Mouse (Mus musculus) forebrain, embryonic 11.5 days (tissue): ENCODE data around the gene Snap29. TPM values are rescaled to one million over a fixed set of nuclear protein-coding genes. Genes with fewer than 3 reads are reported as not detected.

Experiments
- ATAC-seq: fragments of 200-750 bp; cut with Nextera tagmentation; replicated peaks from 2 replicates; pipeline ENCODE4 v1.8.0; 2017; ENCODE audit warnings: moderate TSS enrichment; ENCODE audit not compliant: low FRiP score
- DNase-seq: peaks from one replicate; pipeline ENCODE4 v3.0.0-alpha.2; 2017; ENCODE audit warnings: low spot score
- H3K27ac ChIP-seq: fragments of 300-500 bp; sonication (generic); 2 replicates; pipeline ENCODE4 v1.5.1; 2014; ENCODE audit warnings: low read depth, low read length
- H3K27me3 ChIP-seq: fragments of 300-500 bp; sonication (generic); 2 replicates; pipeline ENCODE4 v1.6.1; 2014; ENCODE audit warnings: mild to moderate bottlenecking, low read length, mixed read lengths; ENCODE audit not compliant: control insufficient read depth, insufficient read depth
- H3K36me3 ChIP-seq: fragments of 300-500 bp; sonication (generic); 2 replicates; pipeline ENCODE4 v1.6.1; 2014; ENCODE audit warnings: mild to moderate bottlenecking, low read length, moderate library complexity, mixed read lengths; ENCODE audit not compliant: control insufficient read depth, insufficient read depth
- H3K4me1 ChIP-seq: fragments of 300-500 bp; sonication (generic); replicated peaks from 2 replicates; pipeline ENCODE4 v1.6.1; 2014; ENCODE audit warnings: low read length, mixed read lengths; ENCODE audit not compliant: control insufficient read depth, insufficient read depth
- H3K4me2 ChIP-seq: fragments of 300-500 bp; sonication (generic); 2 replicates; pipeline ENCODE4 v1.6.1; 2014; ENCODE audit warnings: low read depth, mild to moderate bottlenecking, low read length, moderate library complexity, mixed read lengths; ENCODE audit not compliant: severe bottlenecking
- H3K4me3 ChIP-seq: fragments of 300-500 bp; sonication (generic); 2 replicates; pipeline ENCODE4 v1.5.1; 2014; ENCODE audit warnings: low read depth, low read length
- H3K9ac ChIP-seq: fragments of 300-500 bp; sonication (generic); 2 replicates; pipeline ENCODE4 v1.6.1; 2014; ENCODE audit warnings: low read length
- H3K9me3 ChIP-seq: fragments of 300-500 bp; sonication (generic); 2 replicates; pipeline ENCODE4 v1.6.1; 2016; ENCODE audit warnings: low read length, mixed read lengths; ENCODE audit not compliant: control insufficient read depth
- WGBS: fragments of 180-500 bp; shearing (Covaris S2); extraction: QIAGEN DNeasy Blood & Tissue Kit; methylation state at CpG from one replicate; pipeline ENCODE4 v1.1.7; 2014; 5-methylcytosine and 5-hydroxymethylcytosine counted together
- polyA plus RNA-seq: library from polyadenylated mRNA; unstranded; fragments of >200 nt; fragmentation: Nextera tagmentation; extraction: Ambion mirVana; gene quantifications from 2 replicates; pipeline ENCODE4 v1.2.1, GENCODE M21; 2014

Gene Snap29
- polyA plus RNA-seq, 1 experiment from 2014 or later = 6.9 TPM

- DNase-seq (no peak), ATAC-seq (no peak)
- Histone ChIP-seq H3K27me3 (no peaks in the 10 kb centered on the region), H3K27ac (no peak overlapping the region), H3K4me2 (peak overlapping the region; percentile 67), H3K4me1 (peaks cover 6% of the 10 kb centered on the region; the same call in 1 of the 2 replicates), H3K9ac (peak overlapping the region; percentile 72), H3K9me3 (no peaks in the 10 kb centered on the region), H3K36me3 (no peaks in the 10 kb centered on the region; the same call in 1 of the 2 replicates), H3K4me3 (peak overlapping the region; percentile 61)
- 46% methylated on average over 9 of the region's 9 CpGs for WGBS
Measured at GRCm38 (mm10) chr16:17406512-17407231, 886 bp downstream of the Snap29 start.

GRCm38 (mm10) chr16:17409046-17409445 is 3.3 kb downstream of the Snap29 start:
- H3K27me3 ChIP-seq = no peaks in the 10 kb centered on the region
- peaks cover 6% of the 10 kb centered on the region; the same call in 1 of the 2 replicates for H3K4me1 ChIP-seq
- no peak overlapping the region for H3K27ac ChIP-seq
- no peak overlapping the region for H3K9ac ChIP-seq
- H3K4me3 ChIP-seq = no peak overlapping the region
- no peak for ATAC-seq
- H3K9me3 ChIP-seq = no peaks in the 10 kb centered on the region
- no peak for DNase-seq
- no peaks in the 10 kb centered on the region for H3K36me3 ChIP-seq
- H3K4me2 ChIP-seq = no peak overlapping the region
- 95% methylated on average over 2 of the region's 2 CpGs for WGBS

GRCm38 (mm10) chr16:17410209-17410608 is 4.4 kb downstream of the Snap29 start:
- 75% methylated on average over 4 of the region's 4 CpGs for WGBS
- no peak for ATAC-seq
- Histone ChIP-seq H3K9ac (no peak overlapping the region), H3K4me3 (no peak overlapping the region), H3K9me3 (no peaks in the 10 kb centered on the region), H3K4me1 (peaks cover 2% of the 10 kb centered on the region; the same call in 1 of the 2 replicates), H3K27ac (no peak overlapping the region), H3K36me3 (no peaks in the 10 kb centered on the region), H3K4me2 (no peak overlapping the region), H3K27me3 (no peaks in the 10 kb centered on the region)
- DNase-seq = no peak

- DNase-seq (no peak), ATAC-seq (no peak)
- Histone ChIP-seq H3K27ac (no peak overlapping the region), H3K4me1 (no peaks in the 10 kb centered on the region), H3K27me3 (no peaks in the 10 kb centered on the region), H3K9me3 (no peaks in the 10 kb centered on the region), H3K9ac (no peak overlapping the region), H3K4me2 (no peak overlapping the region), H3K4me3 (no peak overlapping the region), H3K36me3 (no peaks in the 10 kb centered on the region; the same call in 1 of the 2 replicates)
- 69% methylated on average over 3 of the region's 3 CpGs for WGBS
Measured at GRCm38 (mm10) chr16:17423021-17423420, 17.2 kb downstream of the Snap29 start.

- H3K4me1 ChIP-seq = no peaks in the 10 kb centered on the region
- DNase-seq (no peak), ATAC-seq (no peak)
- H3K4me3 ChIP-seq = no peak overlapping the region
- no peak overlapping the region for H3K9ac ChIP-seq
- H3K27ac ChIP-seq = no peak overlapping the region
- H3K9me3 ChIP-seq = no peaks in the 10 kb centered on the region
- H3K36me3 ChIP-seq = no peaks in the 10 kb centered on the region
- H3K27me3 ChIP-seq = no peaks in the 10 kb centered on the region
- WGBS = 93% methylated on average over 2 of the region's 2 CpGs
- no peak overlapping the region for H3K4me2 ChIP-seq
Measured at GRCm38 (mm10) chr16:17432576-17432975, 26.8 kb downstream of the Snap29 start.

GRCm38 (mm10) chr16:17451541-17452372 is 46.0 kb downstream of the Snap29 start, which contains the start of gene Crkl:
TSS of gene Crkl (plus strand) at chr16:17451987.
- Histone ChIP-seq H3K9me3 (no peaks in the 10 kb centered on the region), H3K4me1 (peaks cover 6% of the 10 kb centered on the region), H3K9ac (peak within 1 kb of the TSS; percentile 97), H3K4me3 (peak within 1 kb of the TSS; percentile 96), H3K27me3 (no peaks in the 10 kb centered on the region), H3K27ac (peak within 1 kb of the TSS; percentile 87), H3K36me3 (peaks cover 6% of the 10 kb centered on the region; the same call in 1 of the 2 replicates), H3K4me2 (peak within 1 kb of the TSS; percentile 86)
- peak; percentile 100 for DNase-seq
- ATAC-seq = peak; percentile 97
- WGBS = under 1% methylated on average over 63 of the region's 63 CpGs

- peaks cover 9% of the 10 kb centered on the region; the same call in 1 of the 2 replicates for H3K36me3 ChIP-seq
- H3K9ac ChIP-seq = peak overlapping the region; percentile 97
- no peaks in the 10 kb centered on the region for H3K9me3 ChIP-seq
- no peaks in the 10 kb centered on the region for H3K27me3 ChIP-seq
- no peak for DNase-seq
- H3K4me1 ChIP-seq = peaks cover 6% of the 10 kb centered on the region
- peak overlapping the region; percentile 86 for H3K4me2 ChIP-seq
- under 1% methylated on average over 24 of the region's 24 CpGs for WGBS
- H3K4me3 ChIP-seq = peak overlapping the region; percentile 96
- H3K27ac ChIP-seq = peak overlapping the region; percentile 87
- peak; percentile 60 for ATAC-seq
Measured at GRCm38 (mm10) chr16:17452373-17452715, 46.6 kb downstream of the Snap29 start.

- H3K4me1 ChIP-seq = peaks cover 6% of the 10 kb centered on the region
- H3K36me3 ChIP-seq = peaks cover 9% of the 10 kb centered on the region; the same call in 1 of the 2 replicates
- no peak overlapping the region for H3K4me3 ChIP-seq
- no peak overlapping the region for H3K4me2 ChIP-seq
- H3K27ac ChIP-seq = no peak overlapping the region
- H3K9ac ChIP-seq = no peak overlapping the region
- no peak for DNase-seq
- WGBS = 100% methylated on average over 1 of the region's 1 CpGs
- no peak for ATAC-seq
- no peaks in the 10 kb centered on the region for H3K9me3 ChIP-seq
- no peaks in the 10 kb centered on the region for H3K27me3 ChIP-seq
Measured at GRCm38 (mm10) chr16:17456901-17457300, 51.1 kb downstream of the Snap29 start.
